Mouse (Mus musculus): ENCODE data around the gene Ascl5. TPM values are rescaled to one million over a fixed set of nuclear protein-coding genes. Genes with fewer than 3 reads are reported as not detected.

The Ascl5 gene
- total RNA-seq, 2 experiments from 2014 or later, result not detected

Other genes starting within 250 kb of the Ascl5 start
- gene Lad1, start 232.2 kb upstream of the Ascl5 start, total RNA-seq (2014; fragmentation: Nextera tagmentation), result not detected in 2 replicates
- gene Lad1, start 232.2 kb upstream of the Ascl5 start, total RNA-seq (2017), result not detected in 2 replicates
- not detected in 2 replicates for gene Tnnt2, start 214.4 kb upstream of the Ascl5 start, total RNA-seq (2014; fragmentation: Nextera tagmentation)
- not detected in 2 replicates for gene Tnnt2, start 214.4 kb upstream of the Ascl5 start, total RNA-seq (2017)
- gene Pkp1, start 131.6 kb upstream of the Ascl5 start, total RNA-seq (2014; fragmentation: Nextera tagmentation), result not detected in 2 replicates
- not detected in 2 replicates for gene Pkp1, start 131.6 kb upstream of the Ascl5 start, total RNA-seq (2017)
- not detected in 2 replicates for gene Igfn1, start 44.5 kb upstream of the Ascl5 start, total RNA-seq (2014; fragmentation: Nextera tagmentation)
- gene Igfn1, start 44.5 kb upstream of the Ascl5 start, total RNA-seq (2017), result not detected in 2 replicates
- 5.8 and 14.0 TPM in 2 replicates for gene Tmem9, start 42.7 kb upstream of the Ascl5 start, total RNA-seq (2014; fragmentation: Nextera tagmentation)
- 4.4 and 8.1 TPM in 2 replicates for gene Tmem9, start 42.7 kb upstream of the Ascl5 start, total RNA-seq (2017)
- gene Cacna1s, start 1.9 kb downstream of the Ascl5 start, total RNA-seq (2014; fragmentation: Nextera tagmentation), result not detected in 2 replicates
- gene Cacna1s, start 1.9 kb downstream of the Ascl5 start, total RNA-seq (2017), result not detected in 2 replicates
- gene Kif21b, start 80.6 kb downstream of the Ascl5 start, total RNA-seq (2014; fragmentation: Nextera tagmentation), result 10.8 and 12.4 TPM in 2 replicates
- 5.6 and 6.6 TPM in 2 replicates for gene Kif21b, start 80.6 kb downstream of the Ascl5 start, total RNA-seq (2017)
- gene Mroh3, start 162.0 kb downstream of the Ascl5 start, total RNA-seq (2014; fragmentation: Nextera tagmentation), result not detected in 2 replicates
- not detected in 2 replicates for gene Mroh3, start 162.0 kb downstream of the Ascl5 start, total RNA-seq (2017)
- not detected in 2 replicates for gene Inava, start 183.5 kb downstream of the Ascl5 start, total RNA-seq (2014; fragmentation: Nextera tagmentation)
- gene Inava, start 183.5 kb downstream of the Ascl5 start, total RNA-seq (2017), result not detected in 2 replicates
- gene Gpr25, start 210.1 kb downstream of the Ascl5 start, total RNA-seq (2014; fragmentation: Nextera tagmentation), result not detected in 2 replicates
- not detected in 2 replicates for gene Gpr25, start 210.1 kb downstream of the Ascl5 start, total RNA-seq (2017)

Measured in granulocyte monocyte progenitor cell, adult 5-6 weeks (primary cell).